Mouse (Mus musculus) liver, embryonic 14.5 days (tissue): ENCODE results near the gene Gm4744. TPM values are rescaled to one million over a fixed set of nuclear protein-coding genes. Genes with fewer than 3 reads are reported as not detected.

Experiments used
- ATAC-seq: fragments of 200-750 bp; cut with Nextera tagmentation; 2 replicates; pipeline ENCODE4 v1.8.0; 2017; ENCODE audit warnings: moderate number of reproducible peaks, mild to moderate bottlenecking, moderate library complexity; ENCODE audit not compliant: insufficient read depth
- DNase-seq, 3 experiments: peaks; one replicate each; pipeline ENCODE4 v3.0.0-alpha.2; 2012 to 2013; ENCODE audit warnings: low read depth in 3 of 3, low spot score in 3 of 3
- H3K27ac ChIP-seq: fragments of 300-500 bp; sonication (generic); 2 replicates; pipeline ENCODE4 v1.5.1; 2014; ENCODE audit warnings: moderate library complexity, mild to moderate bottlenecking, control low read depth, inconsistent platforms
- H3K27me3 ChIP-seq: fragments of 300-500 bp; sonication (generic); 2 replicates; pipeline ENCODE4 v1.6.1; 2014; ENCODE audit warnings: mild to moderate bottlenecking, low read length, moderate library complexity; ENCODE audit not compliant: control insufficient read depth, insufficient read depth
- H3K36me3 ChIP-seq: fragments of 300-500 bp; sonication (generic); replicated peaks from 2 replicates; pipeline ENCODE4 v1.6.1; 2014; ENCODE audit warnings: low read depth; ENCODE audit not compliant: control insufficient read depth, insufficient read depth
- H3K4me1 ChIP-seq, 2 experiments: fragments of 200-500 bp in 1 of 2; fragments of 300-500 bp in 1 of 2; sonication (generic) in 1 of 2; replicated peaks; 2 replicates each; pipeline ENCODE4 v1.6.1; 2012 to 2014; ENCODE audit warnings: antibody characterized with exemption in 1 of 2, inconsistent platforms in 1 of 2, low read length in 1 of 2; ENCODE audit not compliant: control insufficient read depth in 2 of 2, insufficient read depth in 2 of 2
- H3K4me2 ChIP-seq: fragments of 300-500 bp; sonication (generic); 2 replicates; pipeline ENCODE4 v1.6.1; 2014; ENCODE audit warnings: low read depth, mild to moderate bottlenecking, control low read depth, moderate library complexity
- H3K4me3 ChIP-seq, 2 experiments: fragments of 200-500 bp in 1 of 2; fragments of 300-500 bp in 1 of 2; sonication (generic) in 1 of 2; 2 replicates each; pipeline ENCODE4 v1.5.1; 2012 to 2014; ENCODE audit warnings: low read depth in 2 of 2, low read length in 2 of 2, mild to moderate bottlenecking in 2 of 2, control low read depth in 1 of 2, inconsistent platforms in 1 of 2, moderate library complexity in 1 of 2; ENCODE audit not compliant: insufficient read depth in 1 of 2
- H3K9ac ChIP-seq: fragments of 300-500 bp; sonication (generic); replicated peaks from 2 replicates; pipeline ENCODE4 v1.6.1; 2014; ENCODE audit warnings: mild to moderate bottlenecking, control low read depth, moderate library complexity
- H3K9me3 ChIP-seq: fragments of 300-500 bp; sonication (generic); 2 replicates; pipeline ENCODE4 v1.6.1; 2016; ENCODE audit warnings: low read length, mixed read lengths; ENCODE audit not compliant: control insufficient read depth
- CTCF ChIP-seq: IDR thresholded peaks from 2 replicates; pipeline ENCODE4 v1.5.1; 2016; ENCODE audit warnings: antibody characterized with exemption, low read depth, control low read depth
- EP300 ChIP-seq: IDR thresholded peaks from 2 replicates; pipeline ENCODE4 v1.6.1; 2016; ENCODE audit warnings: antibody characterized with exemption, low read depth
- WGBS: fragments of 180-500 bp; shearing (Covaris S2); extraction: QIAGEN DNeasy Blood & Tissue Kit; methylation state at CpG from one replicate; pipeline ENCODE4 v1.1.7; 2014; ENCODE audit not compliant: insufficient replicate concordance; 5-methylcytosine and 5-hydroxymethylcytosine counted together
- polyA plus RNA-seq, 2 experiments: library from polyadenylated mRNA; depleted of rRNA in 1 of 2; stranded (reverse) in 1 of 2; unstranded in 1 of 2; fragments of >200 nt; fragmentation: Nextera tagmentation in 1 of 2; extraction: Ambion mirVana in 1 of 2; gene quantifications; 2 replicates each; pipeline versions ENCODE4 v1.2.1 to v1.2.3; 2012 to 2014

The Gm4744 gene
- polyA plus RNA-seq, 2 experiments: not detected

GRCm38 (mm10) chr6:40919954-40920353, 31.7 kb downstream of the Gm4744 start:
- Histone ChIP-seq H3K27ac (no peak overlapping the region), H3K4me1 (no peaks in the 10 kb centered on the region), H3K4me3 (no peak overlapping the region), H3K4me2 (no peak overlapping the region), H3K9ac (no peak overlapping the region), H3K36me3 (no peaks in the 10 kb centered on the region), H3K27me3 (no peaks in the 10 kb centered on the region), H3K9me3 (no peaks in the 10 kb centered on the region)
- no peak for ATAC-seq
- TF ChIP-seq CTCF (no peak), EP300 (no peak)
- no peak for DNase-seq
- 57% methylated on average over 4 of the region's 4 CpGs for WGBS

- no peak within 1 kb of the TSS for H3K27ac ChIP-seq
- no peak within 1 kb of the TSS for H3K4me3 ChIP-seq
- no peak within 1 kb of the TSS for H3K4me2 ChIP-seq
- ATAC-seq (no peak), DNase-seq (no peak)
- no peak within 1 kb of the TSS for H3K9ac ChIP-seq
- H3K27me3 ChIP-seq: no peaks in the 10 kb centered on the region
- H3K36me3 ChIP-seq: no peaks in the 10 kb centered on the region
- no peak for TF ChIP-seq CTCF
- no peak for TF ChIP-seq EP300
- no peaks in the 10 kb centered on the region; a peak in 1 of 4 replicates for H3K4me1 ChIP-seq
- no peaks in the 10 kb centered on the region for H3K9me3 ChIP-seq
Measured at GRCm38 (mm10) chr6:40900287-40900686, 51.4 kb downstream of the Gm4744 start, which contains the start of gene Prss58. Gene Prss58, minus strand, starts transcription at chr6:40900387.

Other genes starting within 250 kb of the Gm4744 start
- not detected in 2 replicates for gene Moxd2, start 64.4 kb downstream of the Gm4744 start, polyA plus RNA-seq (2012; rRNA removed)
- gene Moxd2, start 64.4 kb downstream of the Gm4744 start, polyA plus RNA-seq (2014; fragmentation: Nextera tagmentation; extraction: Ambion mirVana): not detected in 2 replicates
- gene Prss58, start 51.5 kb downstream of the Gm4744 start, polyA plus RNA-seq (2012; rRNA removed): not detected in 2 replicates
- not detected in 2 replicates for gene Prss58, start 51.5 kb downstream of the Gm4744 start, polyA plus RNA-seq (2014; fragmentation: Nextera tagmentation; extraction: Ambion mirVana)
- not detected in 2 replicates for gene 1700074P13Rik, start 11.3 kb downstream of the Gm4744 start, polyA plus RNA-seq (2012; rRNA removed)
- not detected in 2 replicates for gene 1700074P13Rik, start 11.3 kb downstream of the Gm4744 start, polyA plus RNA-seq (2014; fragmentation: Nextera tagmentation; extraction: Ambion mirVana)
- not detected in 2 replicates for gene 1810009J06Rik, start 12.9 kb upstream of the Gm4744 start, polyA plus RNA-seq (2012; rRNA removed)
- not detected in 2 replicates for gene 1810009J06Rik, start 12.9 kb upstream of the Gm4744 start, polyA plus RNA-seq (2014; fragmentation: Nextera tagmentation; extraction: Ambion mirVana)
- not detected in 2 replicates for gene Gm2663, start 47.6 kb upstream of the Gm4744 start, polyA plus RNA-seq (2012; rRNA removed)
- gene Gm2663, start 47.6 kb upstream of the Gm4744 start, polyA plus RNA-seq (2014; fragmentation: Nextera tagmentation; extraction: Ambion mirVana): not detected in 2 replicates
- not detected in 2 replicates for gene 2210010C04Rik, start 83.6 kb upstream of the Gm4744 start, polyA plus RNA-seq (2012; rRNA removed)
- gene 2210010C04Rik, start 83.6 kb upstream of the Gm4744 start, polyA plus RNA-seq (2014; fragmentation: Nextera tagmentation; extraction: Ambion mirVana): not detected in 2 replicates